ENCODE assay signal across 8 mouse cellular contexts in genomic region chr8:70139026-70139857, GRCm38 (mm10). TPM values are rescaled to one million over a fixed set of nuclear protein-coding genes. Genes with fewer than 3 reads are reported as not detected.
DNase-seq lines count a peak whose midpoint lies in the region; ATAC-seq lines count a peak whose summit lies in the region.

Gene Rfxank, minus strand, starts transcription at chr8:70139154.
Gene Borcs8, plus strand, starts transcription at chr8:70139499.
Gene Mef2b, plus strand, starts transcription at chr8:70139711.

- ATAC-seq in megakaryocyte progenitor cell, adult 5-6 weeks (replicated peaks; ENCODE audit: poor library complexity), result peak; percentile 93

- DNase-seq in adipocyte (ENCODE audit: low spot score), result peak; percentile 100
- peak; percentile 99 for DNase-seq in embryo, embryonic 10 days (ENCODE audit: low spot score)
- peak; percentile 98 for DNase-seq in gastrocnemius, postnatal 10 days
- DNase-seq in induced T-regulatory cell, adult 2 months (ENCODE audit: low read depth), result peak; percentile 100
- peak; percentile 97 to 99 for DNase-seq in left cerebral cortex, adult 9 months (ENCODE audit: low spot score in 2 of 2)
- peak; percentile 99 for DNase-seq in right cerebral cortex, postnatal 14 days
- peak; percentile 98 to 99 for DNase-seq in urinary bladder, postnatal 36 days (ENCODE audit: low spot score in 2 of 2)

RNA-seq across cellular contexts. Expression of gene Rfxank, which starts in this region (rescaled TPM):
- total RNA-seq in gastrocnemius, postnatal 10 days (2021), result 10 to 100 TPM in 1 of 2 experiments, 1 to 10 TPM in 1; 8.2 to 10.1 TPM
- total RNA-seq in megakaryocyte progenitor cell, adult 5-6 weeks (2015), result 8.0 and 8.5 TPM in 2 replicates
- total RNA-seq in megakaryocyte progenitor cell, adult 5-6 weeks (2017), result 5.7 and 5.9 TPM in 2 replicates

RNA-seq across cellular contexts. Expression of gene Borcs8, which starts in this region (rescaled TPM):
- total RNA-seq in gastrocnemius, postnatal 10 days (2021), result 10 to 100 TPM; 17.0 to 23.9 TPM
- total RNA-seq in megakaryocyte progenitor cell, adult 5-6 weeks (2015), result 42.0 and 43.3 TPM in 2 replicates
- total RNA-seq in megakaryocyte progenitor cell, adult 5-6 weeks (2017), result 32.0 and 35.2 TPM in 2 replicates

RNA-seq across cellular contexts. Expression of gene Mef2b, which starts in this region (rescaled TPM):
- under 1 TPM; 0.35 to 0.45 TPM for total RNA-seq in gastrocnemius, postnatal 10 days (2021)
- total RNA-seq in megakaryocyte progenitor cell, adult 5-6 weeks (2015), result not detected in 2 replicates
- total RNA-seq in megakaryocyte progenitor cell, adult 5-6 weeks (2017), result not detected in 2 replicates

Comparison
In these comparisons a context has a peak if more than half of its experiments do, and no peak if none do; other contexts are left out.
1. Peak in every context shown above with its lines: DNase-seq and ATAC-seq.